Mouse (Mus musculus): Measurements from ENCODE around the gene Ccdc173.
A peak's percentile ranks its signal among the peaks of the same experiment; 100 is the strongest.

The Ccdc173 gene

DNA sequence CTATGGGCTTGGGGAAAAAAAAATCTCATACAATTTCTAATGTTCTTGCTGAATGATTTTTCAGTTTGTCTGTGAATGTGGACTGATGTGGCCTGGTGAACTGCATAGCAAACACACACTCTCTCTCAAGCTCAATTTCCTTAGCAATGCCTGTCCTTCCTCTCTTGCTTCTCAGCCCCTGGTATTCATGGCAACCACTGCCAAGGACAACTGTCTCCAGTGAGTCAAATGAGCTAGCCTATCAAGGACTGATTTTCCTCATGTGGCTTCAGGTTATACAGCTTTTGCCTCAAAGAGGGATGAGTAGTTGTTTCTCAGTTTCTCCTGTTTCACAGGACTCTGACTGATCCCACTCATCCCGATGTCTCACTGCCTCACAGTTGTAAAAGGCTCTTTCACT lies 70.3 kb downstream of the Ccdc173 start:
- Histone ChIP-seq H3K4me3 (replicated peaks; ENCODE audit: low read length) (no peak overlapping the region), H3K36me3 (ENCODE audit: insufficient read depth, low read length) (no peaks in the 10 kb centered on the region), H3K27me3 (ENCODE audit: insufficient read depth, low read length) (no peaks in the 10 kb centered on the region), H3K9me3 (ENCODE audit: low read length) (no peaks in the 10 kb centered on the region), H3K4me1 (replicated peaks; ENCODE audit: low read depth, low read length) (peaks cover 19% of the 10 kb centered on the region)
- TF ChIP-seq POU5F1 (IDR thresholded peaks at IDR 0.05; ENCODE audit: borderline replicate concordance, low read length) (no peak), CTCF (conservative IDR thresholded peaks at IDR 0.05; ENCODE audit: low read length) (no peak), NANOG (IDR thresholded peaks at IDR 0.05; ENCODE audit: borderline replicate concordance, low read length) (no peak)

GRCm38 (mm10) chr2:69716483-69716882 lies 72.9 kb downstream of the Ccdc173 start:
- TF ChIP-seq POU5F1 (IDR thresholded peaks at IDR 0.05; ENCODE audit: borderline replicate concordance, low read length) = no peak
- no peak for TF ChIP-seq CTCF (conservative IDR thresholded peaks at IDR 0.05; ENCODE audit: low read length)
- no peak for TF ChIP-seq NANOG (IDR thresholded peaks at IDR 0.05; ENCODE audit: borderline replicate concordance, low read length)
- Histone ChIP-seq H3K9me3 (ENCODE audit: low read length) (no peaks in the 10 kb centered on the region), H3K4me3 (replicated peaks; ENCODE audit: low read length) (no peak overlapping the region), H3K27me3 (ENCODE audit: insufficient read depth, low read length) (no peaks in the 10 kb centered on the region), H3K4me1 (replicated peaks; ENCODE audit: low read depth, low read length) (peaks cover 21% of the 10 kb centered on the region), H3K36me3 (ENCODE audit: insufficient read depth, low read length) (no peaks in the 10 kb centered on the region)

DNA sequence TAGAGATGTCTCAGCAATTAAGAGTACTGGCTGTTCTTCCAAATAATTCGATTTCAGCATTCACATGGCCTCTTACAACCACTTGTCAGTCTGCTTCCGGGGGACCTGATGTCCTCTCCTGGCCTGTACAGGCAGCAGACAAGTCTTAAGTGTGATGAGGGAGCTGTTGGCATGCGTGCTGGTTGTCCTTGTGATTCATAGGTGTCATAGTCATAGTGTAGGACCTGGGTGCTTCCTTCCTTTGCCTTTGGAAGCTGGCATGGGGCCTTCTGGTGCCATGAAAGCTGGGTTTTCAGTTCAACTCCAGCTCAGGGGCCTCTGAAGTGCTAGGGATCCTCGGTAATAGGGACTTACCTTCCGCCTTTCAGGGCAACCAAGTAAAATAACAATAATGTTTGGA lies 75.2 kb downstream of the Ccdc173 start:
- peaks cover 12% of the 10 kb centered on the region for H3K36me3 ChIP-seq (ENCODE audit: insufficient read depth, low read length)
- no peaks in the 10 kb centered on the region for H3K27me3 ChIP-seq (ENCODE audit: insufficient read depth, low read length)
- peaks cover 40% of the 10 kb centered on the region for H3K4me1 ChIP-seq (replicated peaks; ENCODE audit: low read depth, low read length)
- no peak for TF ChIP-seq POU5F1 (IDR thresholded peaks at IDR 0.05; ENCODE audit: borderline replicate concordance, low read length)
- TF ChIP-seq NANOG (IDR thresholded peaks at IDR 0.05; ENCODE audit: borderline replicate concordance, low read length) = no peak
- no peak for TF ChIP-seq CTCF (conservative IDR thresholded peaks at IDR 0.05; ENCODE audit: low read length)
- no peaks in the 10 kb centered on the region for H3K9me3 ChIP-seq (ENCODE audit: low read length)
- no peak overlapping the region for H3K4me3 ChIP-seq (replicated peaks; ENCODE audit: low read length)

DNA sequence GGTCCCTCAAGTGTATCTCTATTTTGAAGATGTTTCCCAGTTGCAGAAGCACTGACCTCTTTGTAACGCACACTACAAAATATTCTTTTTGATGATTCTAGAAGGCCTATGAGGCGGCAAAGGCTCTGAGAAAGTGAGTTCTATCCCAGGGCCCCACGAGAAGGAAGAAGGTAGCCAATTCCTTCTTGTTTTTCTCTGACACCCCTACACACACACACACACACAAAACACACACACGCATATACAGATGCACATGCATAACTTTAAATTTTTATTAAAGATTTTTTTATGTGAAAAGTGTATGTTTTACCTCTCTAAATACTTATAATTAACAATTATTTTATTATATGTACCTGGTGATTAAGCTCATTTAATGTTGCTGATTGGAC lies 75.8 kb downstream of the Ccdc173 start:
- H3K27me3 ChIP-seq (ENCODE audit: insufficient read depth, low read length) = no peaks in the 10 kb centered on the region
- H3K9me3 ChIP-seq (ENCODE audit: low read length) = no peaks in the 10 kb centered on the region
- peaks cover 15% of the 10 kb centered on the region for H3K36me3 ChIP-seq (ENCODE audit: insufficient read depth, low read length)
- peak overlapping the region; percentile 98 for H3K4me3 ChIP-seq (replicated peaks; ENCODE audit: low read length)
- H3K4me1 ChIP-seq (replicated peaks; ENCODE audit: low read depth, low read length) = peaks cover 37% of the 10 kb centered on the region
- TF ChIP-seq NANOG (IDR thresholded peaks at IDR 0.05; ENCODE audit: borderline replicate concordance, low read length) (no peak), POU5F1 (IDR thresholded peaks at IDR 0.05; ENCODE audit: borderline replicate concordance, low read length) (no peak), CTCF (conservative IDR thresholded peaks at IDR 0.05; ENCODE audit: low read length) (no peak)

DNA sequence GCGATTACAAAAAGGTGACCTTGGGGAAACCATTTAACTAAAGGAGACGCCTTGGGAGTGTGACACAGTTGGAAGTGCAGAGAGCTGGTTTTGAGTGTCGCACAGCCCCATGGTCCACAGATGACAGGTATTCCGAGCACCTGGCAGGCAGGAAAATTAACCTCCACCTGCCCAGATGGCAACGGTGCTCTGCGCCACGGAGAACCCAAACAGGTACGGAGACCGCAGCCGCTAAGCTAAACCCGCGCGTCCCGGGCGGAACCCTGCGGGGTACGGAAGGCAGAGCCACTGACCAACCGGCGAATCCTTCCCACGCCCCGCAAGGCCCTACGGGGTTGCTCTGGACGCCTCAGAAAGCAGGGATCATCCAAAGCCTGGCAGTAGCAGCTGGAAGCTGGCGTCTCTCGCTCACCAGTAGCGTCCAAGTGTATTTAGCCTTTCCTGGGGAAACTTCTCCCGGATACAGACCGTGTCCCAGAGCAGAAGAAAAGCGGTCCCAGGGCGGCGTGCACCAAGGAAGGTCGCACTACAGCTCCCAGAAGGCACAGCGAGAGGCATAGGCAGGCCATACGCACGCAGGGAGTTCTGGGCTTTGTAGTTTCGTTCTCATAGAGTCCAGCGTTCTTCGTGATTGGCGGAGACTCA lies 76.3 kb downstream of the Ccdc173 start, which contains the start of gene Fastkd1:
Fastkd1 (minus strand) TSS at position 536 of the 645 bp plus-strand sequence.
- H3K36me3 ChIP-seq (ENCODE audit: insufficient read depth, low read length) = peaks cover 19% of the 10 kb centered on the region
- no peak for TF ChIP-seq NANOG (IDR thresholded peaks at IDR 0.05; ENCODE audit: borderline replicate concordance, low read length)
- TF ChIP-seq CTCF (conservative IDR thresholded peaks at IDR 0.05; ENCODE audit: low read length) = no peak
- no peak for TF ChIP-seq POU5F1 (IDR thresholded peaks at IDR 0.05; ENCODE audit: borderline replicate concordance, low read length)
- H3K9me3 ChIP-seq (ENCODE audit: low read length) = no peaks in the 10 kb centered on the region

DNA sequence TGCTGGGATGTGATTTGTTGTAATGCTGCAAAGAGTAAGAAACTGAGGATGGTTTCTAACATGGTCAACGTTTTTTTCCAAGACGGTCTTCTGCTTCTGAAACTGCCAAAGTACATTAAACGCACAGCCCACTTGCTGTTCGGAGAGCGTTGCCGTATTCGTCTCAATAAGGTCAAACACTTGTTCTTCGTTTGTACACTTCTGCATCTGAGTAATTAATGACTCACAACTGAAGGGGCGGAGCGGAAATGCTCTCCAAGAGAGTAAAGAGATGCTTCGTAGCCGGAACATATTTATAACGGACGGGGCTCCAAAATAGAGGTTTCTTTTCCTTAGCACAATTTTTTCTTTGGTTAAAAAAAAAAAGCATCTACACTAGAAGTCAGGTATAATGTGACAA lies 77.2 kb downstream of the Ccdc173 start:
- H3K4me3 ChIP-seq (replicated peaks; ENCODE audit: low read length) = peak overlapping the region; percentile 98

More for the DNA sequence above, 76.3 kb downstream of the Ccdc173 start, which contains the start of gene Fastkd1:
- peak within 1 kb of the TSS; percentile 98 for H3K4me3 ChIP-seq (replicated peaks; ENCODE audit: low read length)
- H3K4me1 ChIP-seq (replicated peaks; ENCODE audit: low read depth, low read length) = peaks cover 37% of the 10 kb centered on the region
- no peaks in the 10 kb centered on the region for H3K27me3 ChIP-seq (ENCODE audit: insufficient read depth, low read length)

More for the DNA sequence above, 77.2 kb downstream of the Ccdc173 start:
- H3K36me3 ChIP-seq (ENCODE audit: insufficient read depth, low read length) = peaks cover 28% of the 10 kb centered on the region
- TF ChIP-seq CTCF (conservative IDR thresholded peaks at IDR 0.05; ENCODE audit: low read length) (no peak), NANOG (IDR thresholded peaks at IDR 0.05; ENCODE audit: borderline replicate concordance, low read length) (no peak), POU5F1 (IDR thresholded peaks at IDR 0.05; ENCODE audit: borderline replicate concordance, low read length) (no peak)
- no peaks in the 10 kb centered on the region for H3K27me3 ChIP-seq (ENCODE audit: insufficient read depth, low read length)
- no peaks in the 10 kb centered on the region for H3K9me3 ChIP-seq (ENCODE audit: low read length)
- peaks cover 37% of the 10 kb centered on the region for H3K4me1 ChIP-seq (replicated peaks; ENCODE audit: low read depth, low read length)

All from E14TG2a.4 (cell line).